Mouse (Mus musculus) natural killer cell, adult 2 months (primary cell): ENCODE results near the gene Steap3.

Experiments
- DNase-seq, 2 experiments: peaks; one replicate each; pipeline ENCODE4 v3.0.0; 2022; ENCODE audit warnings: low spot score in 2 of 2

The Steap3 gene

DNA sequence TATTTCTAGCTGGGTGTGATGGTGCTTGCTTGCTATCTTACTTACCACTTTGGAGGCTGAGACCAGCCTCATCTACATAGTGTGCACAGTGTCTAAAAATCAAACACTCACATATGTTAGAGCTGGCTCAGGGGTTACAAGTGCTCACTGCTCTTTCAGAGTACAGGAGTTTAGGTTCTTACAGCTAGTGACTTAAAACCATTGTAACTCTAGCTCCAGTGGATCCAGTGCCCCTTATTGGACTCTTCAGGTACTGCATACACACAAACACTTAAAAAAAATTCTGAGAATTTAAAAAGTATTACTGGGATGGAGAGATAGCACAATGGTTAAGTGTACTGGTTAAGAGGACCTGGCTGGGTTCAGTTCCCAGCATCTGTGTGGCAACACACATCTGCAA lies 125.5 kb downstream of the Steap3 start:
- DNase-seq = no peak

DNA sequence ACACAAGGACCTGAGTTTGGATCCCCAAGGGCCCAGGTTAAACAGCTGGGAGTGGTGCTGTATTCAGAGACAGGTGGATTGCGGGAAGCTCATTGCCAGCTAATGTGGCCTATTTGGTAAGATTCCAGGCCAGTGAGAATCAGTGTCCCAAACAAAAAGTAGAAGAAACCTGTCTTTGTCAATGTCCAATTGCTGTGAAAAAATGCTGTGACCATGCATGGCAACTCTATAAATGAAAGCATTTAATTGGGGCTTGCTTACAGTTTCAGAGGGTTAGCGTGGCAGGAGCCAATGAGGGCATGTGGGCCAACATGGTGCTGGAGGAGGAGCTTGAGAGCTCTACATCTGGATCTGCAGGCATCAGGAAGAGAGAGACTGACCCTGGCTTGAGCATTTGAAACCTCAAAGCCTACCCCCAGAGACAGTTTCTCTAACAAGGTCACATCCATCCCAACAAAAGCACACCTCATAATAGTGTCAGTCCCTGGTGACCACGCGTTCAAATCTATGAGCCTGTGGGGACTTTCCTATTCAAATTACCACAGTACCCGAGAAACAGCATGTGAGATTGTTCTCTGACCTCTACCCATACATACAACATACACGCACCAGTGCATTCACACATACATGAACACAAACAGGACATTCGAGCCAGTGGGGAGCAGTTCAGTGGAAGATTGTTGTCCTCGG lies 126.8 kb downstream of the Steap3 start:
- no peak for DNase-seq

DNA sequence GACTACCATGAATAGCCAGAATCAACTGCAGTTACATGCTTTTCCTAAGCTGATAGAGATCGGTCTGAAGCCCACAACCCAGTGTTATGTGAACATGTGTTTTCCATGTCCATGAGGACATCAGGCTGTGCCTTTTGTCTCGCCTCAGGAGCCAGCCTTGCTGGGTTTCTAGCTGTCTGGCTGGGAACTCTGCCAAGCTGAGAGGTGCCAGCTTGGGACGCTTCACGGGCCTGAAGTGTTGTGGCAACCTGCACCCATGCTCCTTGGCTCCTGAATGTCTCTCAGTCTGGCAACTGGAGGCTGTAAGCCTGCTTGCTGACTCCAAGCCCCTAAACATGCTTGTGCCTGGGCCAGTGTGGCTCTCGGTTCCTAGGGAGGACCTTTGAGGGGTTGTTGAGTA lies 130.0 kb downstream of the Steap3 start:
- DNase-seq = no peak
